Mouse (Mus musculus) kidney, postnatal 0 days (tissue): ENCODE data around the gene Exosc7. TPM values are rescaled to one million over a fixed set of nuclear protein-coding genes. Genes with fewer than 3 reads are reported as not detected.
A peak's percentile ranks its signal among the peaks of the same experiment; 100 is the strongest.

Experiments
- ATAC-seq: fragments of 200-750 bp; cut with Nextera tagmentation; replicated peaks from 2 replicates; pipeline ENCODE4 v1.8.0; 2017; ENCODE audit warnings: low read depth, moderate number of reproducible peaks, moderate TSS enrichment, moderate library complexity; ENCODE audit not compliant: low FRiP score
- DNase-seq: peaks from one replicate; pipeline ENCODE4 v3.0.0-alpha.2; 2016; ENCODE audit warnings: low spot score
- H3K27ac ChIP-seq: fragments of 300-500 bp; sonication (generic); 2 replicates; pipeline ENCODE4 v1.5.1; 2014; ENCODE audit warnings: mild to moderate bottlenecking
- H3K27me3 ChIP-seq: fragments of 300-500 bp; sonication (generic); 2 replicates; pipeline ENCODE4 v1.6.1; 2014; ENCODE audit warnings: low read length, mixed read lengths; ENCODE audit not compliant: insufficient read depth
- H3K36me3 ChIP-seq: fragments of 300-500 bp; sonication (generic); 2 replicates; pipeline ENCODE4 v1.6.1; 2014; ENCODE audit warnings: low read length, mixed read lengths; ENCODE audit not compliant: insufficient read depth
- H3K4me1 ChIP-seq: fragments of 300-500 bp; sonication (generic); replicated peaks from 2 replicates; pipeline ENCODE4 v1.6.1; 2014; ENCODE audit warnings: antibody characterized with exemption, low read length, mixed read lengths; ENCODE audit not compliant: insufficient read depth
- H3K4me2 ChIP-seq: fragments of 300-500 bp; sonication (generic); 2 replicates; pipeline ENCODE4 v1.6.1; 2014; ENCODE audit warnings: mild to moderate bottlenecking, low read length, moderate library complexity, mixed read lengths
- H3K4me3 ChIP-seq: fragments of 300-500 bp; sonication (generic); replicated peaks from 2 replicates; pipeline ENCODE4 v1.5.1; 2014; ENCODE audit warnings: low read depth, low read length
- H3K9ac ChIP-seq: fragments of 300-500 bp; sonication (generic); 2 replicates; pipeline ENCODE4 v1.6.1; 2014; ENCODE audit warnings: low read depth, low read length
- H3K9me3 ChIP-seq: fragments of 300-500 bp; sonication (generic); replicated peaks from 2 replicates; pipeline ENCODE4 v1.6.1; 2016; ENCODE audit warnings: low read length, inconsistent platforms, mixed read lengths
- CTCF ChIP-seq: IDR thresholded peaks from 2 replicates; pipeline ENCODE4 v1.5.1; 2016; ENCODE audit warnings: antibody characterized with exemption, low read depth, mild to moderate bottlenecking, moderate library complexity
- WGBS: fragments of 180-500 bp; shearing (Covaris S2); extraction: QIAGEN DNeasy Blood & Tissue Kit; methylation state at CpG from one replicate; pipeline ENCODE4 v1.1.7; 2014; 5-methylcytosine and 5-hydroxymethylcytosine counted together
- polyA plus RNA-seq: library from polyadenylated mRNA; unstranded; fragments of >200 nt; fragmentation: Nextera tagmentation; extraction: Ambion mirVana; gene quantifications from 2 replicates; pipeline ENCODE4 v1.2.1, GENCODE M21; 2015

The Exosc7 gene
- polyA plus RNA-seq, 1 experiment from 2014 or later = 90.9 TPM

- peak overlapping the region; percentile 85 for H3K4me2 ChIP-seq
These were observed 1.2 kb upstream of the Exosc7 start for GRCm38 (mm10) chr9:123111751-123112221.

GRCm38 (mm10) chr9:123113931-123114330, 916 bp downstream of the Exosc7 start:
- 62% methylated on average over 6 of the region's 6 CpGs for WGBS
- no peak for DNase-seq
- peak overlapping the region; percentile 94; the same call in 1 of the 2 replicates for H3K27ac ChIP-seq
- no peak for ATAC-seq
- peak overlapping the region; percentile 96 for H3K4me3 ChIP-seq
- no peak for TF ChIP-seq CTCF
- peak overlapping the region; percentile 95; the same call in 1 of the 2 replicates for H3K9ac ChIP-seq
- no peaks in the 10 kb centered on the region for H3K27me3 ChIP-seq
- peaks cover 13% of the 10 kb centered on the region for H3K4me1 ChIP-seq
- peak overlapping the region; percentile 85 for H3K4me2 ChIP-seq
- peaks cover 2% of the 10 kb centered on the region; the same call in 1 of the 2 replicates for H3K36me3 ChIP-seq
- H3K9me3 ChIP-seq = no peaks in the 10 kb centered on the region

More at GRCm38 (mm10) chr9:123111751-123112221, 1.2 kb upstream of the Exosc7 start:
- ATAC-seq (no peak), DNase-seq (no peak)
- Histone ChIP-seq H3K4me1 (peaks cover 13% of the 10 kb centered on the region), H3K9me3 (no peaks in the 10 kb centered on the region), H3K27me3 (no peaks in the 10 kb centered on the region), H3K36me3 (0 out of 2 replicates have a peak, but pooled peaks cover 2% of the 10 kb centered on the region), H3K9ac (no peak overlapping the region), H3K4me3 (peak overlapping the region; percentile 96; the same call in 1 of the 2 replicates), H3K27ac (no peak overlapping the region)
- no peak for TF ChIP-seq CTCF
- WGBS = 49% methylated on average over 8 of the region's 8 CpGs

- Histone ChIP-seq H3K36me3 (peaks cover 10% of the 10 kb centered on the region), H3K9me3 (no peaks in the 10 kb centered on the region), H3K4me2 (no peak overlapping the region), H3K27me3 (no peaks in the 10 kb centered on the region), H3K4me3 (no peak overlapping the region), H3K27ac (no peak overlapping the region), H3K9ac (no peak overlapping the region), H3K4me1 (peaks cover 13% of the 10 kb centered on the region)
- no peak for TF ChIP-seq CTCF
- no peak for ATAC-seq
- DNase-seq = no peak
- 96% methylated on average over 1 of the region's 1 CpGs for WGBS
These were observed 2.6 kb downstream of the Exosc7 start for GRCm38 (mm10) chr9:123115566-123115965.

- DNase-seq (no peak), ATAC-seq (no peak)
- Histone ChIP-seq H3K36me3 (peaks cover 49% of the 10 kb centered on the region), H3K9me3 (no peaks in the 10 kb centered on the region), H3K4me2 (no peak overlapping the region), H3K4me1 (no peaks in the 10 kb centered on the region), H3K9ac (no peak overlapping the region), H3K27me3 (no peaks in the 10 kb centered on the region), H3K4me3 (no peak overlapping the region), H3K27ac (no peak overlapping the region)
- WGBS = 86% methylated on average over 3 of the region's 3 CpGs
- no peak for TF ChIP-seq CTCF
These were observed 10.0 kb downstream of the Exosc7 start for GRCm38 (mm10) chr9:123123017-123123416.

GRCm38 (mm10) chr9:123123571-123124412, 10.8 kb downstream of the Exosc7 start:
- Histone ChIP-seq H3K9me3 (no peaks in the 10 kb centered on the region), H3K4me2 (no peak overlapping the region), H3K9ac (no peak overlapping the region), H3K27me3 (no peaks in the 10 kb centered on the region), H3K36me3 (peaks cover 57% of the 10 kb centered on the region), H3K4me1 (no peaks in the 10 kb centered on the region), H3K27ac (no peak overlapping the region), H3K4me3 (no peak overlapping the region)
- peak; percentile 79 for TF ChIP-seq CTCF
- DNase-seq (peak; percentile 51), ATAC-seq (no peak)
- WGBS = 96% methylated on average over 6 of the region's 6 CpGs

GRCm38 (mm10) chr9:123124413-123124981, 11.5 kb downstream of the Exosc7 start:
- Histone ChIP-seq H3K36me3 (peaks cover 55% of the 10 kb centered on the region), H3K4me2 (no peak overlapping the region), H3K4me1 (no peaks in the 10 kb centered on the region), H3K9me3 (no peaks in the 10 kb centered on the region), H3K9ac (no peak overlapping the region), H3K27me3 (no peaks in the 10 kb centered on the region), H3K4me3 (no peak overlapping the region), H3K27ac (no peak overlapping the region)
- TF ChIP-seq CTCF = no peak
- ATAC-seq (no peak), DNase-seq (no peak)
- 96% methylated on average over 2 of the region's 2 CpGs for WGBS
